Mouse (Mus musculus): ENCODE data around the gene Thoc3. TPM values are rescaled to one million over a fixed set of nuclear protein-coding genes. Genes with fewer than 3 reads are reported as not detected.

Thoc3 gene
- polyA plus RNA-seq, 1 experiment from 2014 or later, result 40.5 TPM

DNA sequence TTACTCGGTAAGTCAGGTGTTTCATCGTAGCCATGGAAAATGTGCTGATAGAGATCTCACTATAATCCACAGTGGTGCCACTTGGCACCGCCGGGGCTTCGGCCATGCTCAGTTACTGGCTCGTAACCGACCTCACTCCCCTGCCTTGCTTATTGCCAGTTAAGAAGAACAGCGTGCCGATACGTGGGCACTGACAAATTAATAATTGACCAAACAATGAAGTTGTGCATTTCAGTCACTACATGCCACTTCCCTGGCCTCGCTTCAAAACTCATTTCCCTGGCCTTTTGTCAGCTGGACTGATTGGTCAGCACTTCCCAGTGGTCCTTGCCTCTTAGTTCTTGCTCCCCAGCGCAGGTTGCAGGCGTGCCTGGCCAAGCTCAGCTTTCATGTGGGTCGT, 12.8 kb upstream of the Thoc3 start:
- Histone ChIP-seq H3K4me1 (replicated peaks) (no peaks in the 10 kb centered on the region), H3K9ac (no peak overlapping the region), H3K4me3 (replicated peaks) (no peak overlapping the region), H3K4me2 (no peak overlapping the region), H3K9me3 (replicated peaks) (no peaks in the 10 kb centered on the region), H3K36me3 (replicated peaks) (no peaks in the 10 kb centered on the region), H3K27ac (replicated peaks) (no peak overlapping the region), H3K27me3 (no peaks in the 10 kb centered on the region)
- no peak for ATAC-seq (ENCODE audit: insufficient read depth)
- WGBS (ENCODE audit: insufficient replicate concordance), result 71% methylated on average over 14 of the region's 14 CpGs

DNA sequence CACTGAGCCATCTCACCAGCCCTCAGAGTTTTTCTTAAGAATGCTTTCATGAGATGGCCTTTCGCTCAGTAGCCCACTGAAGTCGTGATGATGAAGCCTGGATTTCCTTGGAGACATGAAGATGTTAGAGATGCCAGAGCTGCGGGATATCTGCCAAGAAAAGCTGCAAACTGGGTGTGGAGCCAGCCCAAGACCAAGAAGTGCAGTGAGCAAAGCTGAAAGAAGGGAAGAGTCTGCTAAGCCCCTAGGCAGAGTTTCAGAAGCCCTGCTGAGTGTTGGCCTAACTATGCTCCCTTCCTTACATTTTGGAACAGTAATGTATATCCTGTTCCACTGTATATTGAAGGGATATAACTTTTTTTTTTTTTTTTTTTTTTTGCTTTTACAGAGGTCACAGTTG, 10.6 kb upstream of the Thoc3 start:
- Histone ChIP-seq H3K4me1 (replicated peaks) (no peaks in the 10 kb centered on the region), H3K4me2 (no peak overlapping the region), H3K27me3 (no peaks in the 10 kb centered on the region), H3K36me3 (replicated peaks) (no peaks in the 10 kb centered on the region), H3K27ac (replicated peaks) (no peak overlapping the region), H3K9ac (no peak overlapping the region), H3K9me3 (replicated peaks) (no peaks in the 10 kb centered on the region), H3K4me3 (replicated peaks) (no peak overlapping the region)
- 47% methylated on average over 3 of the region's 3 CpGs for WGBS (ENCODE audit: insufficient replicate concordance)
- ATAC-seq (ENCODE audit: insufficient read depth), result no peak

DNA sequence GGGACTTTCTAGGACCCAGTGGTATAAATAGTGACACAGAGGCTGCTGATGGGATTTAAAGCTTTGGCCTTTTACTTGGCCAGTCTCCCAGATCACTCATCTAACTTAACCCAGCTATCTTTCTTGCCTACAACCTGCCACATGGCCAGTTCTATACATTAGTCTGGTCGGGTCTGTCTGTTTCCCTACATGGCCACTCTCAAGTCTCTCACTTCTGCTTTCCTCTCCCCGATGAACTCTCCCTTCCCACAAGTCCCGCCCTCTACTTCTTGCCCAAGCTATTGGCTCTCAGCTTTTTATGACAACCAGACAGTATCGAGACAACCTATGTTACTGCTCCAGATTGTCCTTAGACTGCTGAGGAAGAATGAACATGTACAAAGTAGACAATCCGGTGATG, 7.1 kb upstream of the Thoc3 start:
- Histone ChIP-seq H3K4me2 (no peak overlapping the region), H3K27ac (replicated peaks) (no peak overlapping the region), H3K9me3 (replicated peaks) (no peaks in the 10 kb centered on the region), H3K27me3 (no peaks in the 10 kb centered on the region), H3K9ac (no peak overlapping the region), H3K4me1 (replicated peaks) (no peaks in the 10 kb centered on the region), H3K36me3 (replicated peaks) (no peaks in the 10 kb centered on the region), H3K4me3 (replicated peaks) (no peak overlapping the region)
- ATAC-seq (ENCODE audit: insufficient read depth), result no peak
- 23% methylated on average over 5 of the region's 5 CpGs for WGBS (ENCODE audit: insufficient replicate concordance)

GRCm38 (mm10) chr13:54474996-54475395, 6.3 kb upstream of the Thoc3 start:
- H3K4me3 ChIP-seq (replicated peaks), result no peak overlapping the region
- no peak overlapping the region for H3K27ac ChIP-seq (replicated peaks)
- 46% methylated on average over 2 of the region's 2 CpGs for whole genome bisulfite sequencing (ENCODE audit: insufficient replicate concordance)
- H3K27me3 ChIP-seq, result no peaks in the 10 kb centered on the region
- no peaks in the 10 kb centered on the region for H3K36me3 ChIP-seq (replicated peaks)
- H3K9ac ChIP-seq, result no peak overlapping the region
- H3K4me1 ChIP-seq (replicated peaks), result no peaks in the 10 kb centered on the region
- H3K9me3 ChIP-seq (replicated peaks), result no peaks in the 10 kb centered on the region
- no peak overlapping the region for H3K4me2 ChIP-seq
- no peak for ATAC-seq (ENCODE audit: insufficient read depth)

DNA sequence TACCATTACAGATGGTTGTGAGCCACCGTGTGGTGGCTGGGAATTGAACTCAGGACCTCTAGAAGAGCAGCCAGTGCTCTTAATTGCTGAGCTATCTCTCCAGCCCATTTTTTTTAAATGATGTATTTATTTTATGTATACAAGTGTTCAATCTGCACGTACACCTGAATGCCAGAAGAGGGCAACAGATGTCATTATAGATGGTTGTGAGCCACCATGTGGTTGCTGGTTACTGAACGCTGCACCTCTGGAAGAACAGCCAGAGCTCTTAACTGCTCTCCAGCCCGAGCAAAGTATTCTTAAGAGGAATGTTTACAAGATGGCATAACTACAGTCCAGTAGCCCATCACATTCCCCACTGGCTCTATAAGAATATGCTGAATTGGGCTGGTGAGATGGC, 3.3 kb upstream of the Thoc3 start:
- no peak overlapping the region for H3K27ac ChIP-seq (replicated peaks)
- no peak overlapping the region for H3K9ac ChIP-seq
- peaks cover 8% of the 10 kb centered on the region for H3K36me3 ChIP-seq (replicated peaks)
- H3K4me1 ChIP-seq (replicated peaks), result peaks cover 14% of the 10 kb centered on the region
- ATAC-seq (ENCODE audit: insufficient read depth), result no peak
- H3K27me3 ChIP-seq, result no peaks in the 10 kb centered on the region
- H3K9me3 ChIP-seq (replicated peaks), result no peaks in the 10 kb centered on the region
- no peak overlapping the region for H3K4me3 ChIP-seq (replicated peaks)
- H3K4me2 ChIP-seq, result no peak overlapping the region
- WGBS (ENCODE audit: insufficient replicate concordance), result 75% methylated on average over 4 of the region's 4 CpGs

DNA sequence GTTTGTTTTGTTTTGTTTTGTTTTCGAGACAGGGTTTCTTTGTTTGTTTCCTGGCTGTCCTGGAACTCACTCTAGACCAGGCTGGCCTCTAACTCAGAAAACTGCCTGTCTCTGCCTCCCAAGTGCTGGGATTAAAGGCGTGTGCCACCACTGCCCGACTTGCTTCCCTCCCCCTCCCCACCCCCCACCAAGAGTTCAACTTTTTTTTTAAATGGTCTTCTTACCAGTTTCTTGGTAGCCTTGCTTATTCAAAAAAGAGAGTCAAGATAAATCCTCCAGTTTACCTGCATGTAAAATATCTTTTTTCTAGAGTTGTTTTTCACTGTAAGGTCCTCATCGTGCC, 334 bp upstream of the Thoc3 start:
- Histone ChIP-seq H3K36me3 (replicated peaks) (peaks cover 38% of the 10 kb centered on the region), H3K4me1 (replicated peaks) (peaks cover 15% of the 10 kb centered on the region), H3K4me3 (replicated peaks) (peak overlapping the region; percentile 94), H3K9me3 (replicated peaks) (no peaks in the 10 kb centered on the region), H3K27me3 (no peaks in the 10 kb centered on the region), H3K27ac (replicated peaks) (no peak overlapping the region; the same call in 1 of the 2 replicates), H3K4me2 (peak overlapping the region; percentile 93), H3K9ac (peak overlapping the region; percentile 45; the same call in 1 of the 2 replicates)
- 13% methylated on average over 4 of the region's 4 CpGs for WGBS (ENCODE audit: insufficient replicate concordance)
- peak; percentile 75 for ATAC-seq (ENCODE audit: insufficient read depth)

DNA sequence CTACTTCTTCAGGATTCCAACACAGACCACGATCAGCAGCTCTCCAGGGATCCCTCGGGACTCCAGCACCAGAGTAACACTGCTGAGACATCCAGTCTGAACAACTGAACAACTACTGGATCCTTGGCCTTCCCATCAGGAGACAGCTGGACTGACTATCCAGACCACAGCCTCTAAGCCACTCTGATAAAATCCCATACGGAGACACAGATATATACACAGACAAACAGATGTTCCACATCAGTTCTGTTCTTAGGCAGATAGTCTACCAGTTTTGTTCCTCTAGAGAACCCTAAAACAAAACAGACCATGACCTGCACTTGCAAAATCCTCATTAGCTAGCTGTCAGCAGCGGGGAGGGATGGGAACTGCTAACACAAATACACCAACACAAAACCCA, 9.4 kb downstream of the Thoc3 start:
- H3K36me3 ChIP-seq (replicated peaks), result peaks cover 81% of the 10 kb centered on the region
- no peak overlapping the region for H3K9ac ChIP-seq
- H3K4me1 ChIP-seq (replicated peaks), result no peaks in the 10 kb centered on the region; the same call in 1 of the 2 replicates
- no peak overlapping the region for H3K4me2 ChIP-seq
- 78% methylated on average over 4 of the region's 4 CpGs for WGBS (ENCODE audit: insufficient replicate concordance)
- no peak overlapping the region for H3K27ac ChIP-seq (replicated peaks)
- H3K27me3 ChIP-seq, result no peaks in the 10 kb centered on the region
- no peaks in the 10 kb centered on the region for H3K9me3 ChIP-seq (replicated peaks)
- ATAC-seq (ENCODE audit: insufficient read depth), result no peak
- no peak overlapping the region for H3K4me3 ChIP-seq (replicated peaks)

GRCm38 (mm10) chr13:54457062-54457461, 11.6 kb downstream of the Thoc3 start:
- Histone ChIP-seq H3K9ac (no peak overlapping the region), H3K4me2 (no peak overlapping the region), H3K27ac (replicated peaks) (no peak overlapping the region), H3K4me3 (replicated peaks) (no peak overlapping the region), H3K9me3 (replicated peaks) (no peaks in the 10 kb centered on the region), H3K4me1 (replicated peaks) (no peaks in the 10 kb centered on the region; the same call in 1 of the 2 replicates), H3K27me3 (no peaks in the 10 kb centered on the region), H3K36me3 (replicated peaks) (peaks cover 59% of the 10 kb centered on the region)
- no peak for ATAC-seq (ENCODE audit: insufficient read depth)
- 61% methylated on average over 2 of the region's 2 CpGs for WGBS (ENCODE audit: insufficient replicate concordance)

DNA sequence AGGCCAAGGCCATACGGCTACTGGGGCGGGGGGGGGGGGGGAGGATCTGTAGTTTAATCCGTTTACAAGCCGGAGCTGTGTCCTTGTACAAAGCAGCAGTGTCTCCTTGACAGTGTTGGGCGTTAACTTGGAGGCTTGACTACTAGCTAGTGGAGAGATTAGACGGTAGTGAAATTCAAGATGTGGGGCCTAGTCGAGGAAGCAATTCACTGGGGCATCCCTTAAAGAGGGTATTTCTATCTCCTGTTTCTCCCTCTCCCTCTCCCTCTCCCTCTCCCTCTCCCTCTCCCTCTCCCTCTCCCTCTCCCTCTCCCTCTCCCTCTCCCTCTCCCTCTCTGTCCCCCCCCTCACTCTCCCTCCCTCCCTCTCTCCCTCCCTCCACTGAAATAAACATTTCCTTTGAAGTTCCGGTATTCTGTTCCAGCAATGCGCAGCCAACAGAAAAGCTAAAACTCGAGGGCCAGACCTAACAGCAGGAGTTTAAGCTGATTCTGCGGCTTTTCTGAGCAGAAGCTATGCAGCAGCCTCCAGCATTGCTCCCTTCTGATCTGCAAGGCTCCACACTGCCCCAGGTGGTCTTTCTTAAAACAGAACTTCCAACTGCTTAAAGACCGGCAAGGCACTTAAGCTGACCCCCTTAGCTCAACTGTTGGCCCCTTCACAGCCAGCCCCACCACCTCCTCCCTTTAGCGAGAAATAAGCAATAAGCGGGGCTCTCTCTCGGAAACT, 21.0 kb downstream of the Thoc3 start:
- Histone ChIP-seq H3K4me1 (replicated peaks) (peaks cover 4% of the 10 kb centered on the region; the same call in 1 of the 2 replicates), H3K9me3 (replicated peaks) (no peaks in the 10 kb centered on the region), H3K4me3 (replicated peaks) (no peak overlapping the region), H3K36me3 (replicated peaks) (no peaks in the 10 kb centered on the region), H3K4me2 (peak overlapping the region; percentile 27; the same call in 1 of the 2 replicates), H3K27ac (replicated peaks) (no peak overlapping the region), H3K9ac (no peak overlapping the region), H3K27me3 (peaks cover 17% of the 10 kb centered on the region)
- no peak for ATAC-seq (ENCODE audit: insufficient read depth)
- 6% methylated on average over 15 of the region's 15 CpGs for WGBS (ENCODE audit: insufficient replicate concordance)

DNA sequence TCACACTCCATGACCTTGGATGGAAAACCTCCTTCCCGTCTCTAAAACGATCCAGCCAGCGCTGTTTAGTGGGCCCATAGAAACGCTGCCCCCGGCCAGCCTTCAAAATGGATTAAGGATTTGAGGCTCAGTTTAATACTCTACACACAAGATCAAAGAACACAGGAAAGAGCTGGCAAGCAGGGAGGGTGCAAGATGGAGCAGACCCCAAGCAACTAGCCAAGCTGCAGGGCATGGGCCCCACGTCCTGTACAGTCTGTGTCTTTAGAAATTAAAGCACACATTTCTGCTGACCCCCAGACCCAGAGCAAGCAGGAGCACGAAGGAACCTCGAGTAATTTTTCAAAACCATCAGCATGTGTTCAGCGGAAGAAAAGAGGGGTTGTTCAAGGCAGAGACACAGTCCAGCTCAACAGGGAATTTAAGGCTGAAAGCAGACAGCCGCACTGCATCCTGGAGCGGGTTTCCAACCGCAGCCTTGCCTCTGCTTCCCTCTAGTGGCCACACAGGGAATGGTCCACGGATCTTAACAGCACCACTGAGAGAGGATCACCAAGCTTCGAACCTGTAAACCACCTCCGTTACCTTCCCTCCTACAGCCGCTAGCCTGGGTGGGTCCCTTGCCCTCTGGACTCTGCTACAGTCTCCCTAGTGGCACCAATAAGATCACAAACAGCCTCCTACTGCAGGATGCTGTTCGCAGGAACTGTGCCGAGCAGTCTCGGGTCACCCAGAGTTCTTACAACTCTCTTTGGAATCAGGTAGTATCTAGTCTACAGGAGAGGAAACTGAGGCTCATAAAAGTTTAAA, 21.8 kb downstream of the Thoc3 start:
- Histone ChIP-seq H3K36me3 (replicated peaks) (no peaks in the 10 kb centered on the region), H3K4me3 (replicated peaks) (no peak overlapping the region), H3K4me1 (replicated peaks) (peaks cover 4% of the 10 kb centered on the region; the same call in 1 of the 2 replicates), H3K27ac (replicated peaks) (no peak overlapping the region), H3K9ac (no peak overlapping the region), H3K4me2 (peak overlapping the region; percentile 27; the same call in 1 of the 2 replicates), H3K9me3 (replicated peaks) (no peaks in the 10 kb centered on the region), H3K27me3 (peaks cover 17% of the 10 kb centered on the region)
- 28% methylated on average over 19 of the region's 19 CpGs for WGBS (ENCODE audit: insufficient replicate concordance)
- no peak for ATAC-seq (ENCODE audit: insufficient read depth)

GRCm38 (mm10) chr13:54443693-54444092, 25.0 kb downstream of the Thoc3 start:
- Histone ChIP-seq H3K27me3 (peaks cover 10% of the 10 kb centered on the region), H3K9me3 (replicated peaks) (no peaks in the 10 kb centered on the region), H3K4me1 (replicated peaks) (peaks cover 14% of the 10 kb centered on the region; the same call in 1 of the 2 replicates), H3K27ac (replicated peaks) (no peak overlapping the region), H3K36me3 (replicated peaks) (no peaks in the 10 kb centered on the region), H3K4me3 (replicated peaks) (no peak overlapping the region), H3K4me2 (no peak overlapping the region), H3K9ac (no peak overlapping the region)
- no peak for ATAC-seq (ENCODE audit: insufficient read depth)
- 64% methylated on average over 3 of the region's 3 CpGs for WGBS (ENCODE audit: insufficient replicate concordance)

Data from liver, embryonic 15.5 days (tissue).